Mouse (Mus musculus) testis, adult 2 months (tissue): Measurements from ENCODE around the gene Laptm4a.

ENCODE experiments used
- CTCF ChIP-seq: fragments of 200-500 bp; IDR thresholded peaks from 2 replicates; pipeline ENCODE4 v1.5.1; 2012; ENCODE audit warnings: low read depth, mild to moderate bottlenecking, inconsistent platforms, low read length, moderate library complexity; ENCODE audit not compliant: control insufficient read depth, insufficient read depth, insufficient replicate concordance
- POLR2A ChIP-seq: fragments of 200-500 bp; IDR thresholded peaks from 2 replicates; pipeline ENCODE4 v1.6.1; 2012; ENCODE audit warnings: low read depth, mild to moderate bottlenecking, inconsistent platforms, low read length, moderate library complexity; ENCODE audit not compliant: control insufficient read depth

GRCm38 (mm10) chr12:8900919-8901663, 20.4 kb upstream of the Laptm4a start:
- TF ChIP-seq CTCF, result no peak
- TF ChIP-seq POLR2A, result no peak
